Mouse (Mus musculus) hindbrain, postnatal 0 days (tissue): ENCODE data around the gene Olfr110. TPM values are rescaled to one million over a fixed set of nuclear protein-coding genes. Genes with fewer than 3 reads are reported as not detected.
"Not testable (repeated sequence)": the region's sequence is repeated elsewhere in the genome, so short reads cannot be mapped to it uniquely, and the experiment has no call there.

Source experiments
- ATAC-seq: fragments of 200-750 bp; cut with Nextera tagmentation; 2 replicates; pipeline ENCODE4 v1.8.0; 2017; ENCODE audit warnings: mild to moderate bottlenecking, moderate TSS enrichment, moderate library complexity
- DNase-seq: peaks from one replicate; pipeline ENCODE4 v3.0.0-alpha.2; 2015; ENCODE audit warnings: low spot score
- H3K27ac ChIP-seq: fragments of 300-500 bp; sonication (generic); 2 replicates; pipeline ENCODE4 v1.5.1; 2014; ENCODE audit warnings: mild to moderate bottlenecking
- H3K27me3 ChIP-seq: fragments of 300-500 bp; sonication (generic); 2 replicates; pipeline ENCODE4 v1.6.1; 2014; ENCODE audit warnings: low read length, mixed read lengths; ENCODE audit not compliant: insufficient read depth
- H3K36me3 ChIP-seq: fragments of 300-500 bp; sonication (generic); 2 replicates; pipeline ENCODE4 v1.6.1; 2014; ENCODE audit warnings: low read length, mixed read lengths; ENCODE audit not compliant: insufficient read depth
- H3K4me1 ChIP-seq: fragments of 300-500 bp; sonication (generic); 2 replicates; pipeline ENCODE4 v1.6.1; 2014; ENCODE audit warnings: antibody characterized with exemption, low read length, mixed read lengths; ENCODE audit not compliant: insufficient read depth
- H3K4me2 ChIP-seq: fragments of 300-500 bp; sonication (generic); 2 replicates; pipeline ENCODE4 v1.6.1; 2014; ENCODE audit warnings: low read depth, mild to moderate bottlenecking, low read length, moderate library complexity, mixed read lengths
- H3K4me3 ChIP-seq: fragments of 300-500 bp; sonication (generic); 2 replicates; pipeline ENCODE4 v1.5.1; 2014; ENCODE audit warnings: low read length
- H3K9ac ChIP-seq: fragments of 300-500 bp; sonication (generic); replicated peaks from 2 replicates; pipeline ENCODE4 v1.6.1; 2014; ENCODE audit warnings: mild to moderate bottlenecking, low read length, moderate library complexity, mixed read lengths
- H3K9me3 ChIP-seq: fragments of 300-500 bp; sonication (generic); 2 replicates; pipeline ENCODE4 v1.6.1; 2016; ENCODE audit warnings: low read length, mixed read lengths
- CTCF ChIP-seq: IDR thresholded peaks from 2 replicates; pipeline ENCODE4 v1.5.1; 2016; ENCODE audit warnings: antibody characterized with exemption, control low read depth, low read depth
- whole genome bisulfite sequencing: fragments of 180-500 bp; shearing (Covaris S2); extraction: QIAGEN DNeasy Blood & Tissue Kit; methylation state at CpG from one replicate; pipeline ENCODE4 v1.1.7; 2014; 5-methylcytosine and 5-hydroxymethylcytosine counted together
- polyA plus RNA-seq: library from polyadenylated mRNA; unstranded; fragments of >200 nt; fragmentation: Nextera tagmentation; extraction: Ambion mirVana; gene quantifications from 2 replicates; pipeline ENCODE4 v1.2.1, GENCODE M21; 2015
- total RNA-seq: library from RNA; depleted of rRNA; stranded (reverse); fragments of >200 nt; gene quantifications from 2 replicates; pipeline ENCODE4 v1.2.3, GENCODE M21; 2014; rRNA removed

Olfr110 gene
- total and polyA plus RNA-seq, 2 experiments from 2014 or later = not detected

DNA sequence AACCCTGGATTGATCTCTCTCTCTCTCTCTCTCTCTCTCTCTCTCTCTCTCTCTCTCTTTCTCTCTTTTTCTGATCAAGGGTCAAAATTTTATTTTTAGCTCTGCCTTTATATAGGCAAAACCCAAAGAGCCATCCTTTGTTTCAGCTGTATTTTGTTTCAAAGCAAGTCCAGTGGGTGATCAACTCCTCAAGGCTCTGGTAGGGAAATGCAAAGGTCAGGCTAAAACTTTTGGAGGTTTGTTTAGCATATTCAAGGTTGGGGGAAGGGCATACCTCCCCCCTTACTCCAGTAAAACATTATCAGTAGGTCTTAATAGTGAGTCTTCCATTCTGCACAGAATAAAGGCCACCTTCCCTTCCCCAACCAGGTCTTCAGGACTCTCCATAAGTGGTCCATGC lies 42.9 kb downstream of the Olfr110 start:
- no peaks in the 10 kb centered on the region for H3K4me1 ChIP-seq
- H3K27ac ChIP-seq = no peak overlapping the region
- no peak for DNase-seq

DNA sequence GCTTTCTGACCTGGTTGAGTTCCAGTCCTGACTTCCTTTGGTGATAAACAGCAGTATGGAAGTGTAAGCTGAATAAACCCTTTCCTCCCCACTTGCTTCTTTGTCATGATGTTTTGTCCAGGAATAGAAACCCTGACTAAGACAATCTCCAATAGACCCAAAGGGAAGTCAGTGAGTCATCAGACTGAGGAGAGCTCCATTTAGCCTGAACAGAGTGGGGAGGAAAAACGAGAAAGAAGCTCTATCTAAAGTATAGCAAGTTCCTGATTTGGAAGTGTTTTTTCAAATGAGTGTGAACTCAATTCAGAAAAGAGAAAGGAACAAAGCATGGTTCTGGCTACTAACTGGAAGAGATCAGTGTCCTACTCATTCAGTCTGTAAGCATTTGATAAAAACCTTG lies 46.1 kb downstream of the Olfr110 start:
- DNase-seq, H3K27me3 ChIP-seq, H3K4me2 ChIP-seq, H3K4me1 ChIP-seq, H3K27ac ChIP-seq, H3K36me3 ChIP-seq, H3K4me3 ChIP-seq, H3K9me3 ChIP-seq, ATAC-seq, H3K9ac ChIP-seq: not testable (repeated sequence)
- WGBS = 63% methylated on average over 1 of the region's 1 CpGs

More for the DNA sequence above, 42.9 kb downstream of the Olfr110 start:
- no peak overlapping the region for H3K4me3 ChIP-seq
- TF ChIP-seq CTCF = no peak
- no peaks in the 10 kb centered on the region for H3K9me3 ChIP-seq
- H3K27me3 ChIP-seq = no peaks in the 10 kb centered on the region
- no peaks in the 10 kb centered on the region for H3K36me3 ChIP-seq
- H3K4me2 ChIP-seq = no peak overlapping the region
- no peak for ATAC-seq
- no peak overlapping the region for H3K9ac ChIP-seq

DNA sequence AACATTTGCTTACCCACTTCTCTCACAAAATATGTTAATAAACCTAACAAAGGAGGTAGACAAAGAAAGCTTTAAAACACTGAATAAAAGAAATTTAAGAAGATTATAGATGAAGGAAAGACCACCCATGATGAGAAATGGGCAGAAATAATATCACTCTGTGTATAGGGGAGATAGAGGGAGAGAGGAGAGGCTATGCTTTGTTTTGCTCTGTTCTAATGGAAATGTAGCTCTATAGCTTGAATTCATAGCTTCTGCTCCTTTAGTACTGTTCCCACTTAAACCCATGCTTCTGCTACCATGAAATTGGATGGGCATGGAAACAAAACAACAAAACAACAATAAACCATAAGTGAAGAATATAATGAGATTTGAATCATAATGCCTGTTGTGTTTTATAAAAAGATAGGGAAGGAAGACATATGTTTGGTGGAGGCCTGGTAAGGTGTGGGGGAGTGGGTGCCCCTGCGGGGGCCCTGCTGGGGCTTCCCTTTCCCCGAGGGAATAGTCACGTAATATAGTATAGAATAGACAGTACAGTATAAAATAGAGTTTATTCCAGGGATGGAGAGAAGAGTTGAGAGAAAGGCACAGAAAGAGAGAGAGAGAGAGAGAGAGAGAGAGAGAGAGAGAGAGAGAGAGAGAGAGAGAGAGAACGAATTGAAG lies 49.3 kb downstream of the Olfr110 start:
- Histone ChIP-seq H3K36me3 (no peaks in the 10 kb centered on the region), H3K27ac (no peak overlapping the region), H3K4me2 (no peak overlapping the region), H3K9ac (no peak overlapping the region), H3K4me1 (no peaks in the 10 kb centered on the region), H3K4me3 (no peak overlapping the region), H3K9me3 (no peaks in the 10 kb centered on the region), H3K27me3 (no peaks in the 10 kb centered on the region)
- ATAC-seq = no peak
- TF ChIP-seq CTCF = no peak
- 73% methylated on average over 4 of the region's 4 CpGs for WGBS
- no peak for DNase-seq

DNA sequence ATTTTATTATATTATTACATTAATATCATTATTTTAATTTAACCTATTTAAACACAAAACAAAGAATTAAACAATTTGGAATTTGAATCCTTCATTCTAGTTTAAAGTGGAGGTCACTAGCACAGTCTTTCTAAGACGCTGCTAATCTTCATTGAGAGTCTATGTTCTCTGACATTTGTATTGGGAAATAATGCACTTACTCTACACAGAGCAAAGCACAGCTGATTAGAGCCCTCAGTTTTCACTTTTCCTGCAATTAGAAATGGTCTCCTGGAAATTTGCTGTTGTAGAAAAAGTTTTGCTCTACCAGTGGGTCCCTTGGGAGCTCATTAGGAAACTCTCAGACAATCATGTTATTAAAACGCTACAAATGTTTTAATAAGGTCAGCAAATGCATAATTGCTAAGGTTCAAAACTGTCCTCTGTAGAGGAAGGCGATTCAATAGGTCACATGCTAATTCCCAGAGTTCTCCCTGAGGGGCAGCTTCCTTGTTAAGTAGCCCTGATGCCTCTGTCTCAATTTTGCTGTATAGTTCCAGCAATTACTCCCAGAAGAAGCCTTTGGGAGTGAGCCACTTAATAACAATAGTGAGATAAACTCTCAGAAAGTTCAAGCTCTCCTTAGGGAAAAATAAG lies 51.6 kb downstream of the Olfr110 start:
- DNase-seq (peak; percentile 29), ATAC-seq (0 out of 2 replicates have a peak, but pooled peaks have one; percentile 35)
- H3K27me3 ChIP-seq = no peaks in the 10 kb centered on the region
- H3K4me1 ChIP-seq = no peaks in the 10 kb centered on the region
- H3K27ac ChIP-seq = no peak overlapping the region
- WGBS = 61% methylated on average over 3 of the region's 3 CpGs
- TF ChIP-seq CTCF = no peak
- H3K9ac ChIP-seq = no peak overlapping the region
- no peak overlapping the region for H3K4me2 ChIP-seq
- no peaks in the 10 kb centered on the region for H3K9me3 ChIP-seq
- H3K36me3 ChIP-seq = no peaks in the 10 kb centered on the region
- no peak overlapping the region for H3K4me3 ChIP-seq

Other genes with a start within 250 kb of the Olfr110 start
- not detected in 2 replicates for gene Olfr98, start 228.7 kb upstream of the Olfr110 start, total RNA-seq
- gene Olfr98, start 228.7 kb upstream of the Olfr110 start, polyA plus RNA-seq = not detected in 2 replicates
- 0.63 and 2.5 TPM in 2 replicates for gene H2-M3, start 222.2 kb upstream of the Olfr110 start, total RNA-seq
- 1.9 and 2.7 TPM in 2 replicates for gene H2-M3, start 222.2 kb upstream of the Olfr110 start, polyA plus RNA-seq
- not detected in 2 replicates for gene Olfr99, start 209.0 kb upstream of the Olfr110 start, total RNA-seq
- gene Olfr99, start 209.0 kb upstream of the Olfr110 start, polyA plus RNA-seq = not detected in 2 replicates
- not detected in 2 replicates for gene Olfr101, start 188.2 kb upstream of the Olfr110 start, total RNA-seq
- gene Olfr101, start 188.2 kb upstream of the Olfr110 start, polyA plus RNA-seq = not detected in 2 replicates
- not detected in 2 replicates for gene Olfr102, start 175.4 kb upstream of the Olfr110 start, total RNA-seq
- gene Olfr102, start 175.4 kb upstream of the Olfr110 start, polyA plus RNA-seq = not detected in 2 replicates
- not detected in 2 replicates for gene Olfr103, start 152.8 kb upstream of the Olfr110 start, total RNA-seq
- not detected in 2 replicates for gene Olfr103, start 152.8 kb upstream of the Olfr110 start, polyA plus RNA-seq
- gene Olfr104-ps, start 132.9 kb upstream of the Olfr110 start, total RNA-seq = not detected in 2 replicates
- gene Olfr104-ps, start 132.9 kb upstream of the Olfr110 start, polyA plus RNA-seq = not detected in 2 replicates
- not detected in 2 replicates for gene Olfr105-ps, start 113.4 kb upstream of the Olfr110 start, total RNA-seq
- gene Olfr105-ps, start 113.4 kb upstream of the Olfr110 start, polyA plus RNA-seq = not detected in 2 replicates
- not detected in 2 replicates for gene Olfr106-ps, start 102.1 kb upstream of the Olfr110 start, total RNA-seq
- gene Olfr106-ps, start 102.1 kb upstream of the Olfr110 start, polyA plus RNA-seq = not detected in 2 replicates
- gene Olfr107, start 93.2 kb upstream of the Olfr110 start, total RNA-seq = not detected in 2 replicates
- not detected in 2 replicates for gene Olfr107, start 93.2 kb upstream of the Olfr110 start, polyA plus RNA-seq
- not detected in 2 replicates for gene Olfr108, start 47.0 kb upstream of the Olfr110 start, total RNA-seq
- not detected in 2 replicates for gene Olfr108, start 47.0 kb upstream of the Olfr110 start, polyA plus RNA-seq
- gene Olfr109, start 33.6 kb upstream of the Olfr110 start, total RNA-seq = not detected in 2 replicates
- not detected in 2 replicates for gene Olfr109, start 33.6 kb upstream of the Olfr110 start, polyA plus RNA-seq
- gene H2-M2, start 8.9 kb upstream of the Olfr110 start, total RNA-seq = not detected in 2 replicates
- not detected in 2 replicates for gene H2-M2, start 8.9 kb upstream of the Olfr110 start, polyA plus RNA-seq
- not detected in 2 replicates for gene Olfr111, start 15.6 kb downstream of the Olfr110 start, total RNA-seq
- gene Olfr111, start 15.6 kb downstream of the Olfr110 start, polyA plus RNA-seq = not detected in 2 replicates
- not detected in 2 replicates for gene Olfr112, start 77.0 kb downstream of the Olfr110 start, total RNA-seq
- not detected in 2 replicates for gene Olfr112, start 77.0 kb downstream of the Olfr110 start, polyA plus RNA-seq
- gene Olfr113, start 85.2 kb downstream of the Olfr110 start, total RNA-seq = not detected in 2 replicates
- not detected in 2 replicates for gene Olfr113, start 85.2 kb downstream of the Olfr110 start, polyA plus RNA-seq
- gene Olfr114, start 100.3 kb downstream of the Olfr110 start, total RNA-seq = not detected in 2 replicates
- gene Olfr114, start 100.3 kb downstream of the Olfr110 start, polyA plus RNA-seq = not detected in 2 replicates
- gene Olfr115, start 134.6 kb downstream of the Olfr110 start, total RNA-seq = not detected in 2 replicates
- not detected in 2 replicates for gene Olfr115, start 134.6 kb downstream of the Olfr110 start, polyA plus RNA-seq
- gene Olfr116, start 134.7 kb downstream of the Olfr110 start, total RNA-seq = not detected in 2 replicates
- not detected in 2 replicates for gene Olfr116, start 134.7 kb downstream of the Olfr110 start, polyA plus RNA-seq
- not detected in 2 replicates for gene Olfr117, start 171.3 kb downstream of the Olfr110 start, total RNA-seq
- not detected in 2 replicates for gene Olfr117, start 171.3 kb downstream of the Olfr110 start, polyA plus RNA-seq
- gene Olfr118, start 174.5 kb downstream of the Olfr110 start, total RNA-seq = not detected in 2 replicates
- not detected in 2 replicates for gene Olfr118, start 174.5 kb downstream of the Olfr110 start, polyA plus RNA-seq
- gene Olfr119, start 204.1 kb downstream of the Olfr110 start, total RNA-seq = not detected in 2 replicates
- not detected in 2 replicates for gene Olfr119, start 204.1 kb downstream of the Olfr110 start, polyA plus RNA-seq
- gene Olfr120, start 229.3 kb downstream of the Olfr110 start, total RNA-seq = not detected in 2 replicates
- not detected in 2 replicates for gene Olfr120, start 229.3 kb downstream of the Olfr110 start, polyA plus RNA-seq